21 mouse cellular contexts compared by ENCODE assay signal in the genomic region with DNA sequence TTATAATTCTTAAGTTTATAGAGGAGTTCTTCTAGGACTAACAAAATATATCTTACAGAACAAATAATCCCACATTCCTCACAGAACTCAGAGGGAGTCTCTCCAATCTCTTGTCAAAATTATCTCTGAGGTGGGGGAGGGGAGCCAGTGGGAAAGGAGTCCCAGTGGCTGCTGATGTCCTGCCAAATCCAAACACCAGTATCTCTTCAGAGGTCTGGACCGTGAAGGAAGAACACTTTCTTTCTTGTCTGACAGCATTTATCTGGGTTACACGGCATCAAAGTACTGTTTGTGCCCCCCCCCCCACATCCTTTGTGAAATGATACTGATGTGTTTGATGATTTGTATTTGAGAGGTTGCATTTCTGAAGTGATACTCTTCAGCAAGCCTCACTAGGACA.
DNase-seq lines count a peak whose midpoint lies in the region; ATAC-seq and TF ChIP-seq lines count a peak whose summit lies in the region.
"Had no signal": no experiment of that assay in that cellular context is flagged by ENCODE, and none has a peak within 500 bp of the region (broad histone marks: within the 10 kb centered on the region; RNA-seq: fewer than 3 reads in every experiment).

No protein-coding gene starts in this region.

- ATAC-seq in kidney, embryonic 16.5 days (ENCODE audit: low FRiP score, low TSS enrichment), result no peak
- ATAC-seq in lung, embryonic 15.5 days (ENCODE audit: borderline replicate concordance, extremely low read depth, low FRiP score, low TSS enrichment), result peak; percentile 73
- ATAC-seq: forebrain, embryonic 13.5 days; intestine, embryonic 16.5 days; Patski had no signal

- no peak overlapping the region for H3K4me2 ChIP-seq in kidney, embryonic 16.5 days (replicated peaks; ENCODE audit: low read depth, low read length)
- no peak overlapping the region for H3K4me2 ChIP-seq in lung, embryonic 15.5 days
- H3K4me2 ChIP-seq: forebrain, embryonic 13.5 days; hindbrain, embryonic 13.5 days had no signal

- 69% methylated on average over 2 of the region's 2 CpGs for whole genome bisulfite sequencing in kidney, embryonic 16.5 days
- WGBS in lung, embryonic 15.5 days, result 20% methylated on average over 2 of the region's 2 CpGs
- 32% methylated on average over 2 of the region's 2 CpGs for WGBS in lung, adult 2 months

- no peak overlapping the region for H3K9ac ChIP-seq in kidney, embryonic 16.5 days (replicated peaks; ENCODE audit: low read length)
- no peak overlapping the region for H3K9ac ChIP-seq in lung, embryonic 15.5 days
- H3K9ac ChIP-seq: forebrain, embryonic 13.5 days; hindbrain, embryonic 13.5 days; liver, embryonic 14.5 days had no signal

- H3K4me1 ChIP-seq in kidney, embryonic 16.5 days (ENCODE audit: insufficient read depth, low read length), result peaks cover 6% of the 10 kb centered on the region; the same call in 1 of the 2 replicates
- peaks cover 5% of the 10 kb centered on the region; the same call in 1 of the 2 replicates for H3K4me1 ChIP-seq in lung, embryonic 15.5 days
- H3K4me1 ChIP-seq in lung, adult 2 months (ENCODE audit: control insufficient read depth, insufficient read depth, low read length), result no peaks in the 10 kb centered on the region
- H3K4me1 ChIP-seq: forebrain, embryonic 13.5 days; hindbrain, embryonic 13.5 days had no signal

- H3K4me3 ChIP-seq in kidney, embryonic 16.5 days (ENCODE audit: low read length), result no peak overlapping the region
- H3K4me3 ChIP-seq in lung, embryonic 15.5 days, result no peak overlapping the region
- no peak overlapping the region for H3K4me3 ChIP-seq in lung, adult 2 months (replicated peaks; ENCODE audit: extremely low read depth, low read depth, low read length)
- H3K4me3 ChIP-seq: forebrain, embryonic 13.5 days; hindbrain, embryonic 13.5 days had no signal

- H3K36me3 ChIP-seq in kidney, embryonic 16.5 days (ENCODE audit: insufficient read depth, low read length), result no peaks in the 10 kb centered on the region
- H3K36me3 ChIP-seq in lung, embryonic 15.5 days, result no peaks in the 10 kb centered on the region
- H3K36me3 ChIP-seq: hindbrain, embryonic 13.5 days had no signal

- peak overlapping the region; percentile 53; the same call in 1 of the 2 replicates for H3K27ac ChIP-seq in kidney, embryonic 16.5 days (ENCODE audit: low read length)
- peak overlapping the region; percentile 45 for H3K27ac ChIP-seq in lung, embryonic 15.5 days
- H3K27ac ChIP-seq: forebrain, embryonic 13.5 days; hindbrain, embryonic 13.5 days; liver, embryonic 14.5 days had no signal

- no peaks in the 10 kb centered on the region for H3K27me3 ChIP-seq in kidney, embryonic 16.5 days (ENCODE audit: insufficient read depth, low read length)
- no peaks in the 10 kb centered on the region for H3K27me3 ChIP-seq in lung, embryonic 15.5 days
- H3K27me3 ChIP-seq: forebrain, embryonic 13.5 days; hindbrain, embryonic 13.5 days had no signal

- no peak for DNase-seq in kidney, postnatal 25 days
- no peak for DNase-seq in lung, adult 2 months
- DNase-seq in ovary, postnatal 36 days (ENCODE audit: low spot score), result peak; percentile 4
- no peak for DNase-seq in ovary, postnatal 14 days (ENCODE audit: low spot score)
- peak; percentile 66 for DNase-seq in testis, postnatal 14 days (ENCODE audit: low spot score)
- DNase-seq: adrenal gland, postnatal 10 days; cerebellum, adult 9-10 months; cerebellum, postnatal 36 days; gastrocnemius, postnatal 10 days; heart, postnatal 4 days; liver; midbrain, embryonic 14.5 days; right cerebral cortex, postnatal 4 days; thymus, postnatal 14 days had no signal

- H3K9me3 ChIP-seq in kidney, embryonic 16.5 days (ENCODE audit: low read length), result no peaks in the 10 kb centered on the region
- no peaks in the 10 kb centered on the region for H3K9me3 ChIP-seq in lung, embryonic 15.5 days
- H3K9me3 ChIP-seq: forebrain, embryonic 13.5 days; hindbrain, embryonic 13.5 days had no signal

- TF ChIP-seq CTCF in lung, adult 2 months (IDR thresholded peaks at IDR 0.05; ENCODE audit: insufficient read depth, low read length), result no peak

- TF ChIP-seq POLR2A in lung, adult 2 months (IDR thresholded peaks at IDR 0.05; ENCODE audit: borderline replicate concordance, extremely low read depth, low read depth, low read length), result no peak

Comparison
In these comparisons a context has a peak if more than half of its experiments do, and no peak if none do; other contexts are left out.
1. DNase-seq: peak in ovary, postnatal 36 days (single experiment) and testis, postnatal 14 days (single experiment); none in kidney, postnatal 25 days (0 of 2), lung, adult 2 months (single experiment) and ovary, postnatal 14 days (single experiment).